Mouse (Mus musculus) testis, adult 2 months (tissue): ENCODE measurements around the gene Abraxas1. TPM values are rescaled to one million over a fixed set of nuclear protein-coding genes. Genes with fewer than 3 reads are reported as not detected.

Experiments used
- H3K27ac ChIP-seq: fragments of 200-500 bp; 2 replicates; pipeline ENCODE4 v1.5.1; 2012; ENCODE audit warnings: low read depth, low read length; ENCODE audit not compliant: control insufficient read depth, insufficient read depth
- H3K27me3 ChIP-seq: fragments of 200-500 bp; 2 replicates; pipeline ENCODE4 v1.6.1; 2012; ENCODE audit warnings: mild to moderate bottlenecking, low read length, moderate library complexity; ENCODE audit not compliant: control insufficient read depth, insufficient read depth
- H3K36me3 ChIP-seq: fragments of 200-500 bp; 2 replicates; pipeline ENCODE4 v1.6.1; 2012; ENCODE audit warnings: mild to moderate bottlenecking, low read length; ENCODE audit not compliant: control insufficient read depth, insufficient read depth
- H3K4me1 ChIP-seq: fragments of 200-500 bp; 2 replicates; pipeline ENCODE4 v1.6.1; 2012; ENCODE audit warnings: low read length; ENCODE audit not compliant: control insufficient read depth, insufficient read depth
- H3K4me3 ChIP-seq: fragments of 200-500 bp; 2 replicates; pipeline ENCODE4 v1.5.1; 2012; ENCODE audit warnings: low read depth, mild to moderate bottlenecking, low read length, moderate library complexity, mixed read lengths; ENCODE audit not compliant: control insufficient read depth
- CTCF ChIP-seq: fragments of 200-500 bp; IDR thresholded peaks from 2 replicates; pipeline ENCODE4 v1.5.1; 2012; ENCODE audit warnings: low read depth, mild to moderate bottlenecking, inconsistent platforms, low read length, moderate library complexity; ENCODE audit not compliant: control insufficient read depth, insufficient read depth, insufficient replicate concordance
- POLR2A ChIP-seq: fragments of 200-500 bp; IDR thresholded peaks from 2 replicates; pipeline ENCODE4 v1.6.1; 2012; ENCODE audit warnings: low read depth, mild to moderate bottlenecking, inconsistent platforms, low read length, moderate library complexity; ENCODE audit not compliant: control insufficient read depth
- polyA plus RNA-seq: library from polyadenylated mRNA; depleted of rRNA; stranded (reverse); fragments of >200 nt; gene quantifications from 2 replicates; pipeline ENCODE4 v1.2.3, GENCODE M21; 2012

The Abraxas1 gene
- polyA plus RNA-seq, 1 experiment, result 6.3 TPM

DNA sequence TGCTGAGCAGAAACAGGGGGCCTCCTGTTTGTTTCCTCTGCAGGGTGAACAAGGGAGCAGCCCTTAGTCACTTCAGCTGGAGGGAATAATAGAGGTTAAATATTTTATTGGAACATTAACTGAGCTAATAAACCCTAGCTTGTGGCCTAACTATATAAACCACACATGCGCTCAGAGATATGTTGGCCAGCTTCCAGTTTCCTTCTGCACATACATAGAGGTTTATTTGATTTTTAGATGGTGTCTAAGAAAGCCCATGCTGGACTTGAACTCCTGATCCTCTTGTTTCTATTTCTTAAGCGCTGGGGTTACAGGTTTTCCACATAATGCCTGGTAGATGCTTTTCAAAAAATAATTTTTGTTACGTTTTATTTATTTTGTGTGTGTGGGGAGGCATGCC, 23.7 kb upstream of the Abraxas1 start:
- no peaks in the 10 kb centered on the region for H3K36me3 ChIP-seq
- H3K27me3 ChIP-seq, result no peaks in the 10 kb centered on the region; the same call in 1 of the 2 replicates
- TF ChIP-seq CTCF (no peak), POLR2A (no peak; the same call in 1 of the 2 replicates)
- H3K4me1 ChIP-seq, result peaks cover 7% of the 10 kb centered on the region
- no peak overlapping the region for H3K27ac ChIP-seq
- peak overlapping the region; percentile 54 for H3K4me3 ChIP-seq

DNA sequence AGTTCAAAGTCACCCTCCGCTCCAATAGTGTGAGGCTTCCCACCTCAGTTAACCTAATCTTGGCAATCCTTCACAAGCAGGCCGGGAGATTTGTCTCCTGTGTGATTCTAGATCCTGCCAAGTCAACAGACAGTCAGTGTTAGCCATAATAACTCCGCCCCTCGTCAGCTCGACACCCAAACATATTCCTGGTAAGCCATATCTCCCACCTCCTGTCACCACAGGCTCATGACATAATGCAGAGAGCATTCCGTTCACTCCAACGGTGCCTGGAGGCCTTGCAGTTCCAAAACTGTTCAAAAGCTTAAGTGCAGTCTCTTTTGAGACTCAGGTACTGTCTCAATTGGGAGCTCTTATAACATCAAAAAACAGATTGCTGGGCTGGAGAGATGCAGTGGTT, 17.1 kb upstream of the Abraxas1 start:
- H3K4me1 ChIP-seq, result no peaks in the 10 kb centered on the region
- H3K27me3 ChIP-seq, result no peaks in the 10 kb centered on the region
- no peak overlapping the region for H3K4me3 ChIP-seq
- no peaks in the 10 kb centered on the region for H3K36me3 ChIP-seq
- H3K27ac ChIP-seq, result no peak overlapping the region
- TF ChIP-seq POLR2A (no peak), CTCF (no peak)

DNA sequence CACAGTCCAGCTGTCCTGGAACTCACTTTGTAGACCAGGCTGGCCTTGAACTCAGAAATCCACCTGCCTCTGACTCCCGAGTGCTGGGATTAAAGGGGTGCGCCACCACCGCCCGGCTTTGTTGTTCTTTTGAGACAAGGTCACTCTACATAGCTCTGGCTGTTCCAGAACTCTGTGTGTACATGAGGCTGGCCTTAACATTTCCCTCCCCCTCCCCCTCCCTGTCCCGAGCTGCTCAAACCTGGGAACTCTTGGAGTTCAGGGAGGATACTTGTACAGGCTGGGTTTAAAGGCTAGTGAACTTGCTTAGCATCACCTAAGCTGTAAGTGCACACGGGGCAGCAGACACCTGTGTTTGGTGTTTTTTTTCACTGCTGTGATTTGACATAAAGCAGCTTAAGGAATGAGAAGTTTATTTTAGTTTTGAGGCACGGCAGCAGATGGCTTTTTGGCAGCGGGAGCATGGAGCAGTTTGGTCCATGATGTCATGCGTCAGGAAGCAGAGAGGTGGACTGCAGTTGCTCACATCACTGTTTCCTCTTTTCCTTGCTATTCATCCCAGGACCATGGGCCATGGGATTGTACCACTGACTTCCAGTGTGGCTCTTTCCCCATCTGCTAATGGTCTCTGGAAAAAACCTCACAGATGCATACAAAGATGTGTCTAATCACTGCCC, 15.2 kb upstream of the Abraxas1 start:
- Histone ChIP-seq H3K36me3 (no peaks in the 10 kb centered on the region), H3K27ac (no peak overlapping the region), H3K27me3 (no peaks in the 10 kb centered on the region), H3K4me1 (no peaks in the 10 kb centered on the region), H3K4me3 (no peak overlapping the region)
- no peak for TF ChIP-seq CTCF
- no peak for TF ChIP-seq POLR2A

DNA sequence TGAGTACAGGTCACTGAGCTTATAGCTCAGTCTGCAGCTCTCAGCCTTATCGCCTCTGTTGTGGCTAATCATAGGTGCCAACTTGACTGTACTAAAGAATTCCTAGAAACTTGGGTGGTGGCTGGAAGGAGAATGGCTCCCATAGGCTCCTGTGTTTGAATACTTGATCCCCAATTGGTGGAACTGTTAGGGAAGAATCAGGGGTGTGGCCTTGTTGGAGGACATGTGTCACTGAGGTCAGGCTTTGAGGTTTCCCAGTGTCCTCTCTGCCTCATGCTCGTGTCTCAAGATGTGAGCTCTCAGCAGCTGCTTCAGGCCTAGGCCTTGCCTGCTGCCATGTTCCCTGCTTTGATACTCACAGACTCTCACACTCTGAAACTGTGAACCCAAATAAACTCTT, 13.1 kb upstream of the Abraxas1 start:
- H3K4me3 ChIP-seq, result no peak overlapping the region
- H3K36me3 ChIP-seq, result no peaks in the 10 kb centered on the region
- H3K4me1 ChIP-seq, result no peaks in the 10 kb centered on the region
- no peak overlapping the region for H3K27ac ChIP-seq
- TF ChIP-seq POLR2A (no peak), CTCF (no peak)
- H3K27me3 ChIP-seq, result no peaks in the 10 kb centered on the region

DNA sequence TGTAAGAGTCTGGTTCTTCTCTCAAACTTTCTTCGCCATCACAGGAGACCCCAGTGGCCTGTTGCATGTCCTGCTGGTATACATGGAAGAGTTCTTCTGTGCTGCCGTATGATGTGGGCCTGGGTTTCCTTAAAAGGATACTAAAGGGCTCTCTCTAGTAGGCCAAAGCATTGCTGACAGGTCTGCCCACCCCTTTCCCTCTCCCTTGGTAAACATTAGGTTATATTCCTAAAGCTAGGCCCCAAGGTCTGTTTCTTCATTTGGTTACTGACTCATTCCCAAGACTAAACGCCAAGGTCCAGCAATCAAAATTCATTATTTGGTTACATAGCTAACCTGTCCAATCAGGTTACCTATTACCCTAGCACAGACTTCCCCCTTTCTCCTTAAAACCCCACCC, 11.9 kb upstream of the Abraxas1 start:
- TF ChIP-seq POLR2A (no peak), CTCF (no peak)
- H3K36me3 ChIP-seq, result no peaks in the 10 kb centered on the region
- no peaks in the 10 kb centered on the region for H3K27me3 ChIP-seq
- H3K27ac ChIP-seq, result no peak overlapping the region
- H3K4me3 ChIP-seq, result no peak overlapping the region
- no peaks in the 10 kb centered on the region for H3K4me1 ChIP-seq

DNA sequence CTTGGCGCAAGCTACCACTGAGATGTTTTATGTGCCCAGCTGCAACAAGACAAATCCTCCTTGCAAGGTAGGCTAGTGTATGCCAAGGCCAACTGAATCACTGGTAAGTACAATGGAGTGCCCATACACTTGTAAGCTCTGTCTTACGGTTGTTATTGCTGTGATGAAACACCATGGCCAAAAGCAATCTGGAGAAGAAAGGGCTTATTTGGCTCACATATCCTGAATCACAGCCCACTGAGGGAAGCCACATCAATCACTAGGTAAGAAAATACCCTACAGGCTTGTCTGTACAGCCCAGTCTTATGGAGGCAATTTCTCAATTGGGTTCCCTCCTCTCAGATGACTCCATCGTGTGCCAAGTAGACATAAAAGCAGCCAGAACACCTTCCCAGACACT, 7.9 kb upstream of the Abraxas1 start:
- Histone ChIP-seq H3K27ac (no peak overlapping the region), H3K36me3 (no peaks in the 10 kb centered on the region), H3K4me3 (no peak overlapping the region), H3K4me1 (no peaks in the 10 kb centered on the region), H3K27me3 (no peaks in the 10 kb centered on the region)
- TF ChIP-seq POLR2A (no peak), CTCF (no peak)

DNA sequence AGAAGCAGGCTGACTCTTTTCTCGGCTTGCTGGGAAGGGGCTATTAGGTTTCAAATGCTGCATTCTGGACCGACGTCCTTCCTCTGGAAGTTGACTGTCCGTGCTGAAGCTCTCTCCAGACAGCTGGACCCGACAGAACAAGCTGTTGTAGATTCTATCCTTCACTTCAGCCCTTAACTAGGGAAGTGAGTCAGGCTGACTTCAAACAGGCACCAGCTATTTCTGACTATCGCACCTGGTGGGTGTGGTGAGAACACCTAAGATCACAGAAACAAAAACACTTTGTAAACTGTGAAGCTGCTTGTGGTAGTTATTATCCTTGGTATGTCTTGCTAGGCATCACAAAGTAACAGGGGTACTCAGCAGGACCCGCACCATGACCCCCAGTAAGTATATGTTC, 5.8 kb upstream of the Abraxas1 start:
- TF ChIP-seq POLR2A (no peak), CTCF (no peak)

DNA sequence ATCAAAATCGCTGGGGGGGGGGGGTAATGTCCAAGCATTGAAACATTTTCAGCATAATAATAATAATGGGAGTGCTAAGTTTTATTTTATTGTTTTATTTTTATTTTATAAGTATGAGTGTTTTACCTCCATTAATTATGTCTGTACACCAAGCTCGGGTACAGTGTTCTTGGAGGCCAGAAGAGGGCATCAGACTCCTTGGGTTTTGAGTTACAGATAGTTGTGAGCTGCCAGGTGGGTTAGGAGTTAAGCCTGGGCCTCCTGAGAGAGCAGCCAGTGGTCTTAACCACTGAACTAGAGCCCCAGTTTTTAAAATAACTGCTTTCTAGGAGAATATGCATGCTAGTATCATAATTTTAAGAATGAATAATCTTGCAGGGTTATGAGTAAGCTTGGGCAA, 5.2 kb upstream of the Abraxas1 start:
- Histone ChIP-seq H3K27me3 (no peaks in the 10 kb centered on the region), H3K27ac (no peak overlapping the region), H3K36me3 (no peaks in the 10 kb centered on the region), H3K4me3 (no peak overlapping the region), H3K4me1 (no peaks in the 10 kb centered on the region)
- TF ChIP-seq CTCF, result no peak
- TF ChIP-seq POLR2A, result no peak

More for the DNA sequence above, 5.8 kb upstream of the Abraxas1 start:
- Histone ChIP-seq H3K4me1 (no peaks in the 10 kb centered on the region), H3K36me3 (no peaks in the 10 kb centered on the region), H3K27me3 (no peaks in the 10 kb centered on the region), H3K4me3 (no peak overlapping the region), H3K27ac (no peak overlapping the region)
